Mouse (Mus musculus) testis, adult 2 months (tissue): ENCODE data around the gene Rbm14.

Experiments
- CTCF ChIP-seq: fragments of 200-500 bp; IDR thresholded peaks from 2 replicates; pipeline ENCODE4 v1.5.1; 2012; ENCODE audit warnings: low read depth, mild to moderate bottlenecking, inconsistent platforms, low read length, moderate library complexity; ENCODE audit not compliant: control insufficient read depth, insufficient read depth, insufficient replicate concordance
- POLR2A ChIP-seq: fragments of 200-500 bp; IDR thresholded peaks from 2 replicates; pipeline ENCODE4 v1.6.1; 2012; ENCODE audit warnings: low read depth, mild to moderate bottlenecking, inconsistent platforms, low read length, moderate library complexity; ENCODE audit not compliant: control insufficient read depth

DNA sequence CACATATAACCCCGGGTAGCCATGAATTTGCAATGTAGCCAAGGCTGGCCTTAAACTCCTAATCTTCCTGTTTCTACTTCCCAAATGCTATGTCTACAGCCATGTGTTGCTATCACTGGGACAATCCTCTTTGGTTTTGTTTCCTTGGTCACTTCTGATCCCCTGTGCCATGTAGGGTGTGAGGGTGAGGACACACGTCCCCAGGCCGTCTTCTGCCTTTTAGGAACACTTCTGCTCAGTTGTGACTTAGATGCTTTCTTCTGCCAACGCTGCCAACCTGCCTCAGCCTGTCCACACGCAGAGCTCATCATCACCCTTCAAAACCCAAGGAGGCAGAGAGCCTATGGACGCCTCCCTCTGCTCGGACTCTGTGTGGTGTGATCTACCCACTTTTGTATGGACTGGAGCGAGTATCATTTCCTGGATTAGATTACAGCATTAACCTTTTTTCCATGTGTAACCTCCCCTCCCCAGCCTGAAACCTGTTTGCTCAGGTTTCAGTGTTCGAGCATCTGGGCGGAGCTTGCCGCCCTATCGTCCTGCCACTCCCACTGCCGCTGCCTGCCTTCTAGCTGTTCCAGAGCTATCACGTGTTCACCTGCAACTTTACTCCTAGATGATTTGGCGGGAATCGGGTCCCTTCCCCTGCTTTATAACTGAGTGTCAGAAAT, 17.1 kb upstream of the Rbm14 start:
- TF ChIP-seq CTCF (no peak), POLR2A (no peak)
